Mouse (Mus musculus) ES-E14 (cell line): Measurements from ENCODE around the gene Slc51a.

Experiments used
- CHD2 ChIP-seq: IDR thresholded peaks from 2 replicates; pipeline ENCODE4 v1.6.1; 2014; ENCODE audit warnings: mild to moderate bottlenecking, low read depth, low read length, inconsistent platforms
- HCFC1 ChIP-seq: IDR thresholded peaks from 2 replicates; pipeline ENCODE4 v1.6.1; 2012; ENCODE audit warnings: low read length, inconsistent platforms, borderline replicate concordance; ENCODE audit not compliant: insufficient read depth
- MAFK ChIP-seq: IDR thresholded peaks from 2 replicates; pipeline ENCODE4 v1.6.1; 2014; ENCODE audit warnings: mild to moderate bottlenecking, low read depth, low read length, inconsistent platforms; ENCODE audit not compliant: insufficient read depth
- ZC3H11A ChIP-seq: IDR thresholded peaks from 2 replicates; pipeline ENCODE4 v1.6.1; 2012; ENCODE audit warnings: low read depth, mild to moderate bottlenecking, inconsistent platforms, low read length, borderline replicate concordance

DNA sequence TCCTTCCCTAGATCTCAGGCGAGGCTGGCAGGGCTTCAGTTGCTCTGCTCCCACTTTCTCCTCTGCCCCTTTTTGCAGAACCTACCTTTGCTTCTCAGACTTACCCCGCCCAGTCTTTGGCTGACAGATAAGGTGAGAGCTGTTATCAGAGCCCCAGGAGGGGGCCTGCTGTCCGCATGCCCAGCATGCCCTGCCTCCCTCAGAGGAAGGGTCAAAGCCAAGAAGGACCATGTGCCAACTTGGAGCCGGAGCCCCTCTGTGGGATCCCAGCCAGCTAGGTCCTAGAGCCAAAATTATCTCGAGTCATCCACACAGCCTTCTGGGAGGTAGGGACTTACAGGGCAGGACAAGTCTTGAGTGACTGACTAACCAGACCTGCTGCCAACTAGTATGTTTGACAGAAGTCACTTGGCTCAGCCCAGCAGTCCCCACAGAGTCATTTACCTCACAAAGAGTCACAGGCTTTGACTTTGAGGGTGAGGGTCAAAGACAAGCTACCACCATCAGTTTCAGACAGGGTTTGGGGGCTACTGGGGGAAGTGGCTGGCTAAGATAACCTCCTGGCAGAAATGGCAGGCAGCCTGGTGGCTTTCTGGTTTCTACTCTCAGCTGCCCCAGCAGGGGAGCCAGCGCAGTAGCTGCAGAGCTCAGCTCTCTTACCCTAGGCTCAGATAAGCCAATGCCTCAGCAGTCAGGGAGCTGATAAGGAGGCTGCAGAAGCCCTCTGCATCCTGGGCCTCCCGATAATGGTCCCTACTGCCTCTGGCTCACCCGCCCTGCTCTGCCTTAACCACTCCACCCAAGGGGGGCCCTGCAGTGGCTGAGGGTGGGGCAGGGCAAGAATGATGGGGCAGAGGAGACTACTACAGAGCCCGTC lies 21.6 kb upstream of the Slc51a start:
- TF ChIP-seq ZC3H11A (no peak), HCFC1 (no peak), MAFK (no peak), CHD2 (no peak)
